Mouse (Mus musculus) frontal cortex, adult 2 months (tissue): ENCODE measurements around the gene Fbn1. TPM values are rescaled to one million over a fixed set of nuclear protein-coding genes. Genes with fewer than 3 reads are reported as not detected.

Source experiments
- DNase-seq, 2 experiments: peaks; one replicate each; pipeline ENCODE4 v3.0.0; 2022; ENCODE audit warnings: low spot score in 1 of 2; ENCODE audit errors: extremely low spot score in 1 of 2
- polyA plus RNA-seq: library from polyadenylated mRNA; depleted of rRNA; stranded (reverse); fragments of >200 nt; gene quantifications from 2 replicates; pipeline ENCODE4 v1.2.3, GENCODE M21; 2012

The Fbn1 gene
- polyA plus RNA-seq, 1 experiment = 1.7 TPM

DNA sequence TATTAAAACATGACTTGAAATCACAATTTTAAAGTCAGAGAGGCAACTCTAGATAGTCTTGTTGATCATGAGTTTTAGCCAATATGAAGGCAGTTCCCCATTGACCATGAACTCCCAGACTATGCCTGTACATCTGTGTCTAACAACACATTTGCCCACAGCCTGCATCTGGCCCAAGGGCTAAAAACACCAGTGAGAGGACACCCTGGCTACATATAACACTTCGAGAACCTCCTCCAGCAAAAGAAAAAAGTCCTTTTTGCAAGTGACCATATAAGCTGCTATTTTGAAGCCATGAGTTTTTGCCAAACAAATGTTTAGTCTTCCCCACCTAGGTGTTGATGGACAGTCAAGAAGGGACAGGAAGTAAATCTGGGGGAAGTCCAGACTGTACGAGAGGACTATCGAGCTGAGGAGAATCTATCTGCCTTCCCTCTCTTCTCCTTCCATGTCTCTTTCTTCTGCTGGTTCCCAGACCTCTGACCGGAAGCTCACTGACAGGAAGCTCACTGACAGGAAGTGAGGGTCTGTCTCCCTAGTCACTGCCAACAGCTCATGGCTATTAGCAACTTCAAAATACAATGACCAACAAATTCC, 103.2 kb downstream of the Fbn1 start:
- DNase-seq = no peak

DNA sequence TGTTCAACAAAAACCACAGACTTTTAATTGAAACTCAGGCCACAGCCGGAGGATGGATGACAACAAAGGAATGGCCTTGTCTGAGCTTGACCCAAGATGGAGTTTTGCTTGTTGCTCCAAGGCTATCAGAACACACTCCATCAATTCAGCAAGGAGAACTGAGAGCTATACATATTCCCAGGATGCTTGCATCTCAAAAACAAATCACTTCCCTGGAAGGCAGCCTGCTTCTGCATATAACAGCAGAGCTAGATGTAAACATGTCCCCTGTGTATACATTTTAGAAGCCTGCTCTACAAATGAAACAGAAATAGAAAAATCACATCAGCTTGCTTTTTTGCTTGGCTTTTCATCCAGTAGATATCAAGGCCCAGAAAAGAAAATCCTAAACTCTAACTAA, 105.5 kb downstream of the Fbn1 start:
- DNase-seq = no peak

DNA sequence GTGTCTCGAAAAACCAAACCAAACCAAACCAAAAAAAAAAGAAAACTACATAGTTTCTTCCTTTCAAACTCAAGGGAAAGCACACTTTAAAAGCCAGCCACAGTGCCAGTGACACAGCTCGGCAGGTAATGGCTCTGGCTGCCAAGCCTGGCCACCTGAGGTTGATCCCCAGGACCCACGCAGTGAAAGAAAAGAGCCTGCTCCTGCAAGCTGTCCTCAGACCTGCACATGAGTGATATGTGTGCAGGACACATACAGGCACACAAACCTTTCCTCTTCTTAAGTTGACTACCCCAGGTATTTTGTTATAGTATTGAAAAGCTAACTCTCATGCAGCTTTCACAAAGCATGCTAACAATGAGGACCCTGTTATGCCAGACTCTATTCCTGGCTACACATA, 107.7 kb downstream of the Fbn1 start:
- no peak for DNase-seq

DNA sequence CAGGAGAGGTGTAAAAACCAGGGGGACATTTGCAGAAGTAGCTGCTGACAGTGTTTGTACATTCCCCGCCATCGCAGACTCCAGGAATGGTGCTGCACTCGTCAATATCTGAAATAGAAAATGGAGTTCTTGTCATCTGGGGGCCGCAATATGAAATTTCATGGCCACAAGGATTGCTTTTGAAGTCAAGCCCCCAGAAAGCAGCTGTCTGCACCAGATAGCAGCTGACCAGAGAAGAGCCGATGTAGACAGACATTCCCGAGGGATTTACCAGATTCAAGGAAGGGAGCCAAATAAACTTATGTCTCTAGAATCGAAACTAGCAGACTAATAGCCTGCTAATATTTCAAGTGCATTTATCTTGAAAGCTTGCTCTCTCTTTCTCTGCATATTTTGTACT, 110.0 kb downstream of the Fbn1 start:
- DNase-seq = peak; percentile 6 to 12

DNA sequence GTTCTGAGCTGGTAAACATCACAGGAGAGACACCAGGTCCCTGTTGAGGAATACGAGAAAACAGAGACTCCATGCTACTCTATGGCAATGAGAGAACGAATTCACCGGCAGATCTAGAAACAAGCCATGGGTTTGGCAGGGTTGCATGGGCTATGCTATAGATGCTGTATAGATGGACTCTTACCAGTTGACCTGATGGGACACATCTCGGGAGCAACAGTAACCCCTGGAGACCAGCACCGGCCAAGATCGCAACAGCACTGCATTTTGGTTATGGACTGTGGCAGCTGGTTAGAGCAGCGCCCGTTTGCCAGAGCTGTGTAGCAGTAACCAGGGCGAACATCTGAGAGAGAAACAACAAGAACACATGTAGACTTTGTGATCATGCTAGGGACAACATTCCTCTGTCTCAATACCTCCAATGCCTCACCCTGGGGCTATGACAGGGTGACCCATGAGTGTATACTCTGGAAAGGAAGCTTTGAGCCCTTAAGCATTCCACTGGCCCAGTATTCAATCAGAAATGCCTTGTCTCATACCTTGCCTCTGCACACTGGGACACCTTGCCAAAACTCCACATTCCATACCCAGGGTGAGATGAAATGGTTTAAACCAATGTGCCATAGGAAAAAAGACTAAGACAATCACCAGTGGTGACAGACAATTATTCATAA, 113.2 kb downstream of the Fbn1 start:
- no peak for DNase-seq

- DNase-seq = no peak
Measured at GRCm38 (mm10) chr2:125391582-125391981, 116.2 kb downstream of the Fbn1 start.

DNA sequence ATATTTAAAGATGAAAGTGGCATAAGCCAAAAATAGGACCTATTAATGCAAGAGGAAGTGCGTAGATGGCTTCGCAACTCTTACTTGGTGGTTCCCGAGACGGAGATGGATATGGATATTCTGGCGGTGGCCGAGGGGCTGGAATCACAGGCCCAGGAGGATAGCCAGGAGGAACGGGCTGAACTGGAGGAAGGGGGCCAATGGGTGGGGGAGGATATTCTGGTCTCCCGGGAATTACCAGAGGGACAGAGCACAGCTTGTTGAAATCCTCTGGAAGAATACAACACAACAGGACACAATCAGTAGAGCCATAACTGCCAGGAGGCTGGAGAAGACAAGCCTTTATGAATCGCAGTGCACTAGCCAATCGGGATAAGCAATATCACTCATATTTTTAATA, 118.0 kb downstream of the Fbn1 start:
- no peak for DNase-seq

DNA sequence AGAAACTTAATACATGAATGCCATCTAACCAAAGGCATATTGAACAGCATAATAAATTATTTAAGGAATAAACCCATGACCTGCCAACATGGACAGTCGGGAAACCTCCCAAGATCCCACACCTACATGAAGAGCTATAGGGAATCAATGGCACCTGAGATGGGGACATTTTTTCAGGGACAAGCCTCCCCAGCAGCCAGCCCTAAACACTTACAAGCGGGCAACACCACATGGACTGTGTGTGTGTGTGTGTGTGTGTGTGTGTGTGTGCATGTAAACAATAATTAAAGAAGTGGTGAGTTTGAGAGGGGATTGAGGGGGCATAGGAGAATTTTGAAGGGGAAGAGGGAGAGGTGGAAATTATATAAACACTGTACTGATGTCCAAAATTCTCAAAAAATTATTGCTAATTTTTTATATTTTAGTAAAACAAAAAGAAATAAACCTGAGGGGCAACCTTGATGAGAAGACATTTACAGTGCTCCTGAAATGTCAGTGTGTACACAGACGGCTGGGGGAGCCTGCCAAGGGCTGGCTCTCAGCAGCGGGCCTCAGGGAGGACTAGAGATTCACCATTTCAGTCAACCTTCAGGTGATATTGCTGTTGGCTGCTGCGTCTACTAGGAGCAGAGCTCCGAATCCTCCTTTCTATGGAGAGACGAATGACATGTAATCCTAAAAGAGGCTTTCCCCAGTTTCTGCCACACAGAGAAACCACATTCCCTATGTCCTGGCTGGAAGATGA, 121.4 kb downstream of the Fbn1 start:
- DNase-seq = no peak

DNA sequence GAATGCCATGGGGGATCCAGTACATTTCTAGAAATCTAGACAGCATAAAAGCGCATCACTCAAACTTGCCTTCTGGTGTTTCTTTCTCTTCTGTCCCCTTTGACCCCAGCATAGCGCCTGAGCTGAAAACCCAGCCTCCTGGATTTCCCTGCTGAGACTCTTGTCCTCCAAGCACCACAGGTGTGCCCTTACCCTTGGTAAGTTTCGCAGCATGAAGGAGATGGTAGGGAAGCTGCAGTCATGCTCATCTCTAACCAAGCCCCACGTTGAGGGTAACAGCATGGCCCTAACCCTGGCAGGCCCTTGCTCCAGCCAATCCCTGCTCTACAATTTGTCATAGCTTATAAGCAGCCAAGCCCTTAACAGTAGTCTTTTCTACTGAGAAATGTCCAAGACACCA, 122.9 kb downstream of the Fbn1 start:
- DNase-seq = no peak

DNA sequence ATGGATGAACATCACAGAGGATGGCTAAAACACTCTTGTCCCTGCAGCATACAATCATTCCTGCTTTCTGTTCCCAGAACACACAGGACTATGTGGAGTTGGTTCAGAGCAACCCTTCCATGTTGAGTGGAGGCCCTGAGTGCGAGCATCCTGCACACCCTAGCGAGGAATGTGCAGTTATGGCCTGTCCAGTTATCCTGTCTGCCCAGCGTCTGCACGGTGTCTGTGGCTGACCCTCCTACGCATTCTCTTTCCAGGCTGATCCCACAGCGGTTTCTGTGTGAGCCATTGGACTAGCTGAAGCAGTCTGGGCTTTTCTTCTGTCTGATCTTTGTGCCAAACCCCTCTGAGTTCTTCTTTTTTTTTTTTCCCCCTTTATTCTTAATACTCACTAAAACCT, 123.4 kb downstream of the Fbn1 start:
- no peak for DNase-seq

- no peak for DNase-seq
Measured at GRCm38 (mm10) chr2:125383273-125383641, 124.5 kb downstream of the Fbn1 start.

DNA sequence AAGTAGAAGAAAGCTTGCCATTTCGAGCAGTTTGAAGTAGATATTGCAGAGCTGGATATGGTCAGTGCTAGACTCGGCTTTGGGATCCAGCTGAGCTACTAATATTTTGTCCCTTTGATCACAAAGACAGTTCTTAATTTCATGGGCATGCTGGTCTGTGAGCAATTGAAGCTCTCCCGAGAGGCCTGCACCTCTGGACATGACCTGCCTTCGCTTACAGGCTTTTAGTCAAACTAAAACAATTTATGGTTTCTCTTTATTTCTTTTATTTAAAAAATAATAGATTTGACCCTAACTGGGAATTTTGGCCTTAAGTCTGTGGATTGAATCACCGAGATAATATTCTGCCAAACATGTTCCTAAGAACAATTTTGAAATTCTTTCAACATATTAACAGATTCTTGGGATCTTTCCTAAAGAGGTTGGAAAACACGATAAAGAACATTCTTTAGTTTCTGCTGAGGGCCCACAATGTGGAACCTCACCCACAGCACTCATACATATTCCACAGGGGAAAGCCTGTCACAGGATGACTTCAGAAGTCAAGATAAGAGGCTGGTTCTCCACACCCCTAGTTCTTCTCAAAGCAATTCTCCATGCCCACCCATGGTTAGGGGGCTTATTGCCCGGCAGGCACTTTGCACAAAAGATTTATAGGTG, 125.0 kb downstream of the Fbn1 start:
- no peak for DNase-seq

DNA sequence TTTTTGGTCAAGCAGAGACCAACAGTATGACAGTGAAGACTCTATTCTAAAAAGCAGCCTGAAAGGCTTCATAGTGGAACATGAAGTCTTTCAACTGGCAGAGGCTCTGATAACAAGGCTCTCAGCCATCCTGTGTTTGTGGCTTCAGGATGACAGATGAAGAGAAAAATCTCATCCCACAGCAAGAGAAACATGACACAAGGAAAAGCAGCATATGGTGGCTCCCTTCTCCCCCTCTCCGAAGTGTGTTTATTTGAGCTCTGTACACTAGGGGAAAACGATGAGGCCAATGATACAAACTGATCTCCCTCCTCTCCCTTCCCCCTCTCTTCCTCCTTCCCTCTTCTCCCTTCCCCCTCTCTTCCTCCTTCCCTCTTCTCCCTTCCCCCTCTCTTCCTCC, 127.7 kb downstream of the Fbn1 start:
- DNase-seq = no peak

- no peak for DNase-seq
Measured at GRCm38 (mm10) chr2:125379206-125379605, 128.6 kb downstream of the Fbn1 start.

GRCm38 (mm10) chr2:125375926-125376325, 131.9 kb downstream of the Fbn1 start:
- no peak for DNase-seq

- no peak for DNase-seq
Measured at GRCm38 (mm10) chr2:125375301-125375700, 132.5 kb downstream of the Fbn1 start.

DNA sequence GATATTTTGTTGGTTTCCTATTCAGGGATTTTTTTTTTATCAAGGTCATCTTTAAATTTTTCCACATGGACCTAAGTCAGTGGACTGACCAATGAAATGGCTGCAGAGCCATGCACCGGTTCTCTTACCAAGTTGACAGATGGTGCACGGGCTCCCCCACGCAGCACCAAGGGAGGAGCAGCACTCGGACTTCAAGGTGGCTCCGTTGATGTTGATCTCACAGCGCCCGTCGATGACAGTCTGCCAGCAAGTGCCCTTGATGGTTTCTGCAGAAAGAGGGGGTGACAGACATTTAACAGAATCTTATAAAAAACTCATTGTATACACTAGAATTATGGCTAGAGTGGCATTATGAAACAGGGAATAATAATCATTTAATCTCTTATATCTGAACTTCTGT, 138.1 kb downstream of the Fbn1 start:
- no peak for DNase-seq

DNA sequence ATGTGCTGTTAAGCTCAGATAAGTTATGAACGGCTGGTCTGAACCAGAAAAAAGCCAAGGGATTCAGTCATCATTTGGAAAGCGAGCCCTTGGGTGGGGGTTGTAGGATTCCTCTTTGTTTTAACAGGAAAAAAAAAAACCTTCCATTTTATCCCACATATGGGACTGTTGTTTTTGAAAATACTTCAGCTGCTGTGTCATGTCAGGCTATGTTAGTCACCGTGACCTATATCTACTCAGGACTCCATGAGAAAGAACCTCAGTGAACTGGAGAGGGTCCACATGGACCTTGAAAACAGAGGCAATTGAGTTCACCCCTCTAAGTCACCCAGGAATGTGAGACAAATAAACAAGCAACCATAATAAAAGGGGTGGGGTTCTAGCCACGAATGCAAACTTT, 139.2 kb downstream of the Fbn1 start:
- DNase-seq = no peak

GRCm38 (mm10) chr2:125361661-125362060, 146.1 kb downstream of the Fbn1 start:
- no peak for DNase-seq

DNA sequence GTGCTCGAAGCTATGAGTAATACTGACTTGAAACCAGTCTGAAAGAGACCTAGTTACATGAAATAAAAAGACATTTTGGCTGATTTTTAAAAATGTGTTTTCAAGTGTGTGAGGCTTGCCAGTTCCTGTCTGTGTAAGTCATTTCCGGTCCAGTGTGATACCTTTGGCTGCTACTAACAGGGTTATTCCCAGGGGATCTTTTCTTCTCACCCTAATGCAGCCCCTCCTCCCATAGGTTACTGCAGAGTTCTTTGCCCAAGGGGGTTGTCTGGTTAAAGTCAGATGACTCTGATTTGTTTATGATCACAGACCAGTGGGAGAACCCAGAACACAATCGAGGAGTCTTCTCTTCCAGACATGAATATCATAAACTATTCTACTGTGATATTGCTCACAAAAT, 151.3 kb downstream of the Fbn1 start:
- DNase-seq = no peak

DNA sequence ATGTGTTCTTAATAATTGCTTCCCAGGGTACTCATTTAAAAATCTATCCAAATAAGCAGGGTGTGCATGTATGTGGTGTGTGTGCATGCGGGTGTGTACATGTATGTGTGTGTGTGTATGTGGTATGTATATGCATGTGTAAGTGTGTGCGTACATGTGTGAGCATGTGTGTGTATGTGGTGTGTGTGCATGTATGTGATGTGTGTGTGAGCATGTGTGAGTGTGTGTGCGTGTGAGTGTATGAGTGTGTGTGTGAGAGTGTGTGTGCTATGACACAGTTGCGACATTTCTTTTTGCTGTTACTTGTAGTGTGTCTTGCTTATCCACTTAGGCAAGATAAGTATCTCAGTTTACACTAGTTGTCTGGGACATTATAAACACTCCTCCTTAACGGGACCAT, 151.7 kb downstream of the Fbn1 start:
- no peak for DNase-seq
